Mouse (Mus musculus) embryonic facial prominence, embryonic 14.5 days (tissue): ENCODE measurements at regions not wholly inside any gene's neighbourhood (a gene's known extent, or its start where the extent isn't known, plus 50 kb on each side); places are given as distances from the start of the nearest gene placed in this dataset.

Experiments
- ATAC-seq: fragments of 200-750 bp; cut with Nextera tagmentation; 2 replicates; pipeline ENCODE4 v1.8.0; 2017; ENCODE audit warnings: low read depth, moderate number of reproducible peaks, moderate TSS enrichment
- DNase-seq: peaks from one replicate; pipeline ENCODE4 v3.0.0-alpha.2; 2015; ENCODE audit warnings: low spot score
- H3K27ac ChIP-seq: fragments of 300-500 bp; sonication (generic); replicated peaks from 2 replicates; pipeline ENCODE4 v1.5.1; 2014; ENCODE audit warnings: low read depth, mild to moderate bottlenecking, low read length, moderate library complexity
- H3K27me3 ChIP-seq: fragments of 300-500 bp; sonication (generic); replicated peaks from 2 replicates; pipeline ENCODE4 v1.6.1; 2014; ENCODE audit warnings: low read length; ENCODE audit not compliant: control insufficient read depth, insufficient read depth
- H3K36me3 ChIP-seq: fragments of 300-500 bp; sonication (generic); 2 replicates; pipeline ENCODE4 v1.6.1; 2014; ENCODE audit warnings: low read length, mixed read lengths; ENCODE audit not compliant: control insufficient read depth, insufficient read depth
- H3K4me1 ChIP-seq: fragments of 300-500 bp; sonication (generic); 2 replicates; pipeline ENCODE4 v1.6.1; 2014; ENCODE audit warnings: antibody characterized with exemption, low read length; ENCODE audit not compliant: control insufficient read depth, insufficient read depth
- H3K4me2 ChIP-seq: fragments of 300-500 bp; sonication (generic); 2 replicates; pipeline ENCODE4 v1.6.1; 2014; ENCODE audit warnings: low read depth, mild to moderate bottlenecking, low read length, moderate library complexity, mixed read lengths
- H3K4me3 ChIP-seq: fragments of 300-500 bp; sonication (generic); 2 replicates; pipeline ENCODE4 v1.5.1; 2014; ENCODE audit warnings: low read depth, mild to moderate bottlenecking, low read length
- H3K9ac ChIP-seq: fragments of 300-500 bp; sonication (generic); 2 replicates; pipeline ENCODE4 v1.6.1; 2014; ENCODE audit warnings: low read depth, mild to moderate bottlenecking, low read length, moderate library complexity, mixed read lengths
- H3K9me3 ChIP-seq: fragments of 300-500 bp; sonication (generic); 2 replicates; pipeline ENCODE4 v1.6.1; 2016; ENCODE audit warnings: low read length; ENCODE audit not compliant: control insufficient read depth
- WGBS: fragments of 180-500 bp; shearing (Covaris S2); extraction: QIAGEN DNeasy Blood & Tissue Kit; methylation state at CpG from one replicate; pipeline ENCODE4 v1.1.7; 2014; 5-methylcytosine and 5-hydroxymethylcytosine counted together

DNA sequence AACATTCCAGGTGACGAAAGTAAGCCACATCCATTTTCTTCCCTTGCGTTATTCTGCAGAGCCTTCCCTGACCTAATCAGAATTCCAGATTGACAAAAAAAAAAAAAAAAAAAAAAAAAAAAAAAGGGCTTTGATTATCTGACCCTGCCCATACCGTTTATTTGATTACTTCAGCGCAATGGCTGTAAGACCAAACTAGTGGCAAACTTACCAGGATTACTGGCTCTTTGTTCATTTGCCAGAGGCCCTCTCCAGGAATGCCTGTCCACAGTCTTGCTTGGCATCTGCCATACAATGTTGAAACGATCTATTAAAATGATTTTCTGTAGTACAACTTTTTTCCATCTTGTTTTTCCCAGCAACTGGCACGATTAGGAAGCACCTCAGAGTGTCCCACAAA, 569.4 kb upstream of the Nox3 start:
- Histone ChIP-seq H3K4me1 (peaks cover 12% of the 10 kb centered on the region), H3K9ac (no peak overlapping the region), H3K36me3 (no peaks in the 10 kb centered on the region), H3K27ac (no peak overlapping the region), H3K27me3 (no peaks in the 10 kb centered on the region), H3K9me3 (no peaks in the 10 kb centered on the region), H3K4me3 (no peak overlapping the region), H3K4me2 (no peak overlapping the region)
- ATAC-seq = no peak
- DNase-seq = no peak
- WGBS = 36% methylated on average over 6 of the region's 6 CpGs

DNA sequence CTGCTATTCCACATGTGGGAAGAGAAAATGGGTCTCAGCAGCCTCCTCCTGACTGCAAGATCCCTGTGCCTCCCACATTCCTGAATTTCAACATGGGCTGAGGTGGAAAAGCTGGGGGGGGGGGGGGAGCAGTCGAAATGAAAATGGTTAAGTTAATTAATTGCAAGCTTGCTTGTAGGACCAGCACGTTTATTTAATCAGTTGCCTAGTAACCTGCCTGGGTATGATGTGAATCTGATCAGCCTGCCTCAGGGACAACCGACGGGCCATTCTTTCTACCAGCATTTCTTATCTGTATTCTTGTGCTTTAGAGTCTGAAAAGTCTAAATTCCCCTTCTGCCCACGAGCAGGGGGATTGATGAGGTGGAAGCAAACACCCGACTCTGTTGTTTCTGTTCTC, 569.9 kb upstream of the Nox3 start:
- ATAC-seq (no peak), DNase-seq (no peak)
- 12% methylated on average over 6 of the region's 6 CpGs for WGBS
- Histone ChIP-seq H3K9ac (no peak overlapping the region), H3K9me3 (no peaks in the 10 kb centered on the region), H3K36me3 (no peaks in the 10 kb centered on the region), H3K4me2 (peak overlapping the region; percentile 6; the same call in 1 of the 2 replicates), H3K4me3 (no peak overlapping the region), H3K27ac (no peak overlapping the region), H3K4me1 (peaks cover 12% of the 10 kb centered on the region), H3K27me3 (no peaks in the 10 kb centered on the region)

DNA sequence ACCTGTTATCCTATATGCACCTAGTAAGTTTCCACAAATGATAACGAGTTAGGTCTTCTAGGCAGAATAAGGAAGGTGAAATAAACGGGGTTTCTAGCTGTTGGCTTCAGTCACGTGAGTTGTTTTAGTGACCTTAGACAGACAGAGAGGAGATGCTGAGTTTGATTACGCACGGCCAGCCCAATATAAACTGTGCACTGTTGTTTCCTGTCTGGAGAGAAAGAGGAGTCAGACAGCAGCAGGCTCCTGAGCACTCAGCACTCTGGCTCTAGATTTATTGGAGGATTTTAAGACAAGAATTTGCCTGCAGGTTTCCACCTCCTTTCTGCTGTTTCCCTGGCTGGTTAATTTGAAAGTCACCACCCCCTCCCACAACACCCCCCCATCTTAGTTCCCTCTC, 570.4 kb upstream of the Nox3 start:
- H3K4me2 ChIP-seq = peak overlapping the region; percentile 6; the same call in 1 of the 2 replicates
- H3K36me3 ChIP-seq = no peaks in the 10 kb centered on the region
- H3K4me1 ChIP-seq = peaks cover 12% of the 10 kb centered on the region
- 18% methylated on average over 5 of the region's 5 CpGs for WGBS
- no peak overlapping the region for H3K9ac ChIP-seq
- no peak for ATAC-seq
- H3K9me3 ChIP-seq = no peaks in the 10 kb centered on the region
- H3K27ac ChIP-seq = no peak overlapping the region
- H3K4me3 ChIP-seq = no peak overlapping the region
- DNase-seq = no peak
- no peaks in the 10 kb centered on the region for H3K27me3 ChIP-seq

DNA sequence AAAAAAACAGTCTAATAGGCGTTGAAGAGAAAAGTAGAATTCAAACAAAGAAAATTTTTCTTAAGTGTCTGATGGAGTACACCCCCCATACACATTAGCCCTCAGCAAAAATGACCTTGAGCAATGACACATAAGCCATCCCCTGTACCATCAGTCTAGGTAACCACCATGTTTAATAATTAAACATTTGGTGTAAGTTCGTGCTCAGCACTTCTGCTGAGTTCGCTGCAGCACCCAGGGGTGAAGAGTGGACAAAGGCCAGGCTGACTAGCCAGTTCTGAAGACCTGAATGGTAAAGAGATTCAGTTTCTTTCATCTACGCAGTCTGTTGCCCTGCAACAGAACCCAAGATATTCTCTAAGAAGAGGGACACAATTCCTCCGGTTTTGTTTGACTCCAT, 572.3 kb upstream of the Nox3 start:
- no peak overlapping the region for H3K9ac ChIP-seq
- DNase-seq (no peak), ATAC-seq (no peak)
- H3K9me3 ChIP-seq = no peaks in the 10 kb centered on the region
- no peak overlapping the region for H3K27ac ChIP-seq
- no peaks in the 10 kb centered on the region for H3K36me3 ChIP-seq
- H3K4me3 ChIP-seq = no peak overlapping the region
- no peak overlapping the region for H3K4me2 ChIP-seq
- H3K4me1 ChIP-seq = peaks cover 12% of the 10 kb centered on the region
- 81% methylated on average over 5 of the region's 5 CpGs for WGBS
- H3K27me3 ChIP-seq = no peaks in the 10 kb centered on the region

DNA sequence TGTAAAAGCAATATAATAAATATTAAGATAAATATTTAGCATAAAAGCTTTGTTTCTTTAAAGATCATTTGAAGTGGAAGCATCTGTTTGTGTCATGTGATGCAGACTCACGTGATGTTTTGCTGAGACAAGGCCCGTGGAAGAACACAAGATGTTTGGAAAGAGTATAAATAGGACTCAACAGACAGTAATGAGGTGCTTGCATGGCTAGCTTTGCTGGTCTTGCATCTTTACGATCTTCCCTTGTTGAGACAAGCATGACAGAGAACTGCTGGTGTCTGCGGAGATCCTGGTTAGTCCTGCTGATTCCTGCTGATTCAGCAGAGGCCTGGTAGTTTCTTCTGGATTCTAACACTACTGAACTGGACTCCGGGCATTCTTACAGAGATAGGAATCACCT, 576.4 kb upstream of the Nox3 start:
- no peak for ATAC-seq

DNA sequence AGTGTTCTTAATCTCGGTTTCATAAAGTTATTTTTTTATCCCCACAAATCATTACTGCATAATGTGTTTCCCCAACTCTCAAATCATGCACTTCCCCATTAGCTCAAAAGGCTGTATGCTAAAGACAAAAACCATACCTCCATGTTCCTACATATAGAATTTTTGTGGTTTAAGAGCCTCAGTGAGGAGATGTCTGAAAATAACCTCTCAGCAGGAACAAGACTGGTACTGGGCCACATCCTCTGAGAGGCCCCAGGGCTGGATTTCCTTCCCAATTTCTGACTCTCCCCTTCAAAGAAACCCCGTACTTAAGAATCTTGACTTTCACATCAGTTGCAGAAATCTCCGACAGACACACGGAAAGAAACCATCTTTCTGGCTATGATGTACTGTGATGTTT, 580.7 kb upstream of the Nox3 start:
- DNase-seq (no peak), ATAC-seq (no peak)
- 53% methylated on average over 4 of the region's 4 CpGs for WGBS
- Histone ChIP-seq H3K27ac (no peak overlapping the region), H3K4me2 (no peak overlapping the region), H3K9ac (no peak overlapping the region), H3K4me3 (no peak overlapping the region), H3K27me3 (no peaks in the 10 kb centered on the region), H3K4me1 (no peaks in the 10 kb centered on the region), H3K36me3 (no peaks in the 10 kb centered on the region), H3K9me3 (no peaks in the 10 kb centered on the region)

More for the DNA sequence above, 576.4 kb upstream of the Nox3 start:
- Histone ChIP-seq H3K4me3 (no peak overlapping the region), H3K4me1 (no peaks in the 10 kb centered on the region), H3K27ac (no peak overlapping the region), H3K36me3 (no peaks in the 10 kb centered on the region), H3K9me3 (no peaks in the 10 kb centered on the region), H3K4me2 (no peak overlapping the region), H3K9ac (no peak overlapping the region), H3K27me3 (no peaks in the 10 kb centered on the region)
- no peak for DNase-seq
- 72% methylated on average over 5 of the region's 5 CpGs for WGBS

DNA sequence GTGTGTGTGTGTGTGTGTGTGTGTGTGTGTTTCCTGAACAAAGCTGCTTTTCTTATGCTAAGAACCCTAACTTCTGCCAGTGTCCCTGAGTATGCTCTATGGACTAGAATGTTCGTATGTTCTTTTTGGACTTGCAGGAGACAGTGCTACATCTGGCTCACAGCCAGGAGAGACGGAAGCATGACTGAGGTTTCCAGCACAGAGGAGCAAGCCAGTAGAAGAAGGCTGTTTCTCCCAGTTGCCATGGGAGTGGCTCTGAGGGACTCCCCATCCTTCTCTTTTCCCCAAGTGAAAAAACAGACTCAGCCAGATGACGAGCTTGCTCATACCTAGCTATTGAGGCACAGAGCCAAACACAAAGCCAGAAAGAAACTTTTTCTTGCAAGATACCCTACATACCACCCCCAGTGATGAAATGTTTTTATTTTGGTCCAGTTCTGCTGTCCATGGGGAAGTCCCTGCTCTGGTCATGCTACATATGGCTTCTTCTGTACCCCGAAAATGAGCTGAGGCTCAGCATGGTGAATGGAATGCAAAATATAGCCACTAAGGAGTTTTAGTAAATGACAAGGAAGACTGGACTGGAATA, 582.3 kb upstream of the Nox3 start:
- Histone ChIP-seq H3K9me3 (no peaks in the 10 kb centered on the region), H3K4me3 (no peak overlapping the region), H3K27ac (no peak overlapping the region), H3K4me2 (no peak overlapping the region), H3K9ac (no peak overlapping the region), H3K27me3 (no peaks in the 10 kb centered on the region), H3K4me1 (no peaks in the 10 kb centered on the region), H3K36me3 (no peaks in the 10 kb centered on the region)
- ATAC-seq (no peak), DNase-seq (peak; percentile 30)
- 54% methylated on average over 4 of the region's 4 CpGs for WGBS

DNA sequence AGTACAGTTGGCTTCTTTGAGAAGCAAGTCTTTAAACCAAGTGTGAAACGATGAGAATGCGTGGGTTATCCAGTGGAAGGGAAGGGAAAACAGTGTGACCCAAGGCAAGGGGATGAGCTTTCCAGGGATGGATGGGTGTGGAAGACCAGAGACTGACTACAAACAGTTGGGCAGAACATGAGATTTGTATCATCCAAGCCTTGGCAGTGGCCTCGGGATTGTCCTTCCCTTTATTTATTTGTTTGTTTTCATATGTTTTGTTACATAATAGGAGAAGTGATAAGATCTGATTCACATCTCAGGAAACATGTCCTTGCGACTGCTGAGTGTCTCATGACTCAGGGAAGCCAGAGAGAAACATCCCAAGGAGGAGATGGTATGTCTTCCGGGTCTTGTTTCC, 585.4 kb upstream of the Nox3 start:
- ATAC-seq (no peak), DNase-seq (no peak)
- Histone ChIP-seq H3K4me2 (no peak overlapping the region), H3K36me3 (no peaks in the 10 kb centered on the region), H3K27me3 (no peaks in the 10 kb centered on the region), H3K9ac (no peak overlapping the region), H3K4me3 (no peak overlapping the region), H3K4me1 (no peaks in the 10 kb centered on the region), H3K27ac (no peak overlapping the region), H3K9me3 (no peaks in the 10 kb centered on the region)
- WGBS = 83% methylated on average over 5 of the region's 5 CpGs

DNA sequence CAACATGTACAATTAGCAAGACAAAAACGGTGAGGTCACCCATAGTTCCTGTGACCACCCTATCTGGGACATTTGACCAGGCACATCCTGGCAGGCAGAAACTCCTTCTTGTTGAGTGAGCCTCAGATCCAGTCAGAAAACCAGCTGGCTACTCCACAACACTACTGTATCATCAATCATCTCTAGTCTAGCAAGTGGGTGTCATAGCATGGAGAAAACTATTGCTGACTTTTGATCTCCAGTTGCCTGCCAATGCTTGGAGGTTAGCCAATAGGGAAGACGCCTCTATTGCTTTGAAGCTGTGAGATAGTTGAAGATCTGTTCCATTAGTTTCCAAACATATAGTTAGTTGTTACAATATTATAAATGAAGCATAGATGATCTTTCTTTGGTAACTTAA, 595.4 kb upstream of the Nox3 start:
- no peak for ATAC-seq
- Histone ChIP-seq H3K4me1 (no peaks in the 10 kb centered on the region), H3K9ac (no peak overlapping the region), H3K4me3 (no peak overlapping the region), H3K9me3 (no peaks in the 10 kb centered on the region), H3K27me3 (no peaks in the 10 kb centered on the region), H3K27ac (no peak overlapping the region), H3K4me2 (no peak overlapping the region), H3K36me3 (no peaks in the 10 kb centered on the region)
- no peak for DNase-seq
- 76% methylated on average over 2 of the region's 2 CpGs for WGBS
